Mouse (Mus musculus) T-helper 1 cell (primary cell): ENCODE results near the gene Eloa.
"Not testable (repeated sequence)": the region's sequence is repeated elsewhere in the genome, so short reads cannot be mapped to it uniquely, and the experiment has no call there.

Experiments
- in situ Hi-C: fragments of 300-600 bp; cut with MboI, MseI; formaldehyde crosslinking; loops from one replicate; pipeline ENCODE4 v1.15.1; 2025; ENCODE audit warnings: high pct_unique_total_duplicates

Eloa gene

DNA sequence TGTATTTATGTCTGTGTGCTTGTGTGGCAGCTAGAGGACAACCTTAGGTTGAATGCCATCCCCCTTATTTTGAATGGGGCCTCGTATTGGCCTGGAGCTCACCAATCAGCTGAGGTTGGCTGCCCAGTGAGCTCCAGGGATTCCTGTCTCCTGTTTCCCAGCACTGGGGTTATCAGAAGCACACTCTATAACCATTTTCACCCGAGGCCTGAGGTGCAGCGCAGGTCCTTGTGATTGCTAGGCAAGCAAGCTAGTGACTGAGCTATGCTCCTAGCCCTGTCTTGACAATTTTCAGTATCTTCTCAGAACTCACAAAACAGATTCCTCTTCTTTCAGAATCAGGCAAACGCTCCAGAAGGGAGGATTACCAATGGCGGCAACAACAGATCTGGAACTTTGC lies 37.0 kb downstream of the Eloa start:
- in situ Hi-C loops, result no loop called here

DNA sequence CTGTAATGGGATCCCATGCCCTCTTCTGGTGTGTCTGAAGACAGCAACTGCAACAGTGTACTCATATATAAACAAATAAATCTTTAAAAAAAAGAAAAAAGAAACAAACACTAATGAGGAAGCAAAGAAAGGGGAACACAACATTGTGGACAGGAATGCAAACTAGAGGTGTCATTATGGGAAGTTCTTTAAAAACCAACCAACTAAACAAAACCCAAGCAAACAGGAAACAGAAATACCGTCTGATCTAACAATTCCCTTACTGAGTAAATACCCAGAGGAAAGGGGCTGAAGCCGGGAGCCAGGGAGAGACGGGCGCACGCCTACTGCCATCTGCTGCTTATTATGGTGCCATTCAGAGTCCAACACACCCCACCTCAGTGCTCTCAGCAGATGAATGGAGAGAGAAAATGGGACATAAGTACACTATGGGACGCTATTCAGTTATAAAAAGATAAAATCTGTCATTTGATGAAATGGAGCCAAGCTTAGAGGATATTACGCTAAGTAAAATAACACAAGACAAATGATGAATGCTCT lies 40.0 kb downstream of the Eloa start:
- in situ Hi-C loops, result no loop called here

DNA sequence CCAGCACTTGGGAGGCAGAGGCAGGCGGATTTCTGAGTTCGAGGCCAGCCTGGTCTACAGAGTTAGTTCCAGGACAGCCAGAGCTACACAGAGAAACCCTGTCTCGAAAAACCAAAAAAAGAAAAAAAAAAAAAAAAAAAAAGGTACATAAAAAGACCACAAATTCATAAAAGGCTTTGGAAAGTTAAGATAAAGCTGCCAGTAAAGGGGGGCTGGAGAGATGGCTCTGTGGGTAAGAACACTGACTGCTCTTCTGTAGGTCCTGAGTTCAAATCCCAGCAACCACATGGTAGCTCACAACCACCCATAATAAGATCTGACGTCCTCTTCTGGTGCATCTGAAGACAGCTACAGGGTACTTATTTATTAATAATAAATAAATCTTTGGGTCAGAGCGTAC lies 41.3 kb downstream of the Eloa start:
- in situ Hi-C loops, result not testable (repeated sequence)

- in situ Hi-C loops, result no loop called here
Observed at GRCm38 (mm10) chr4:135976146-135976545, 45.4 kb downstream of the Eloa start.

DNA sequence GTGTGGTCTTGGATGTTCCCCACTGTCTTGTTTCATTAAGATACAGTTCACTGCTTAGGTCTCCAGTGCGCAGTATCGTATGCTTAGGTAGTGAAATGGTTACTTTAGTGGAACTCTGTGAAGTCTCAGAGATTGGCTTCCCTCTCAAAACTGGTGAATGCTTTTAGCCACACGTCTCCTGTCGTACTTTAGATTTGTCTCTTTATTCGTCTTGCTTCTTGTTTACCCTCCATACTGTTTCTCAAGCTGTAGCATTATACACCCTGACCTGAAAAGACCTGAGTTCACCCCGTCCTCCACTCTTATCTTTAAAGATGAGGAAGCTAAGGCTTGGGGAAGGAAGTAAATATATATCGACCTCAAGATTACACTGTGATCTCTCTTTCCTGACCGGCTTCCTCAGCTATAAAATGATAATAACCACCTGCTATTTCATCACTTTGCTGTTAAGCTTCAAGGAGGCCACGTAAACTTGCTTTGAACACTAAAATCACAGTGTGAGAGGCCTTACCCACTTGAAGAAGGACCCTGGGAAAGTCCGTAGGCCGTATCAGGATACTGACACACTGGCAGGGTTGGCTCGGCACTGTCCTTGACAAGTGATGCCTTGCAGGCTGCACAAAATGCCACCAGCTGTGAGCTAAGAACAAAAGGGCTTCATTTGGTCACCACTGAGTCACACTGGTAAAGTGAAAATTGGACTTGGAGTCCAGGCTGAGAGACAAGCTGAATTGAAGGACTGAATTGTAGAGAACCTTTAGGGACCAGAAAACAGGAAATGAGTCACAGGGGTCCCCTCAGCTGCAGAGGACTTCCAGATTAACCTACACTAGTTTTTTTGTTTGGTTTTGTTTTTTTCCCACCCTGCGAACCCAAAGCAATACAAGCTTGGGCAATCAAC lies 48.4 kb downstream of the Eloa start:
- in situ Hi-C loops, result no loop called here

DNA sequence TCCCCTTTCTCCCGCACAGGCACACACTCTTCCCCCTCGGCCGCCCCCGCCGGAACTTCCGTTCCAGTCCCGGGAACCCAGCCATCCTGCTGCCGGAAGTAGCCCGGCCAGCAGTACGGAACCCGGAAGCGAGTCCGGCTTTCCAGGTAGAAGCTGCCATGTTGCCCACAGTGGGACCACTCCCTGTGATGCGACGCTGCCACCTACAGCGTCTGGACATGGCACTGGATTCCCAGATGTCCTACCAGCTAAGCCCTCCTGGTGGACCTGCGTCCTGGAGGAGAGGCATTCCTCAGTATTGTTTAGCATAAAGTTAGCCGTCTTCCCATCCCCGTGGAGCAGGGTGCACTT lies 49.0 kb downstream of the Eloa start, which contains the start of gene Lypla2:
Gene Lypla2 (minus strand): TSS at position 71 of the 351 bp plus-strand sequence.
- in situ Hi-C loops, result no loop called here

DNA sequence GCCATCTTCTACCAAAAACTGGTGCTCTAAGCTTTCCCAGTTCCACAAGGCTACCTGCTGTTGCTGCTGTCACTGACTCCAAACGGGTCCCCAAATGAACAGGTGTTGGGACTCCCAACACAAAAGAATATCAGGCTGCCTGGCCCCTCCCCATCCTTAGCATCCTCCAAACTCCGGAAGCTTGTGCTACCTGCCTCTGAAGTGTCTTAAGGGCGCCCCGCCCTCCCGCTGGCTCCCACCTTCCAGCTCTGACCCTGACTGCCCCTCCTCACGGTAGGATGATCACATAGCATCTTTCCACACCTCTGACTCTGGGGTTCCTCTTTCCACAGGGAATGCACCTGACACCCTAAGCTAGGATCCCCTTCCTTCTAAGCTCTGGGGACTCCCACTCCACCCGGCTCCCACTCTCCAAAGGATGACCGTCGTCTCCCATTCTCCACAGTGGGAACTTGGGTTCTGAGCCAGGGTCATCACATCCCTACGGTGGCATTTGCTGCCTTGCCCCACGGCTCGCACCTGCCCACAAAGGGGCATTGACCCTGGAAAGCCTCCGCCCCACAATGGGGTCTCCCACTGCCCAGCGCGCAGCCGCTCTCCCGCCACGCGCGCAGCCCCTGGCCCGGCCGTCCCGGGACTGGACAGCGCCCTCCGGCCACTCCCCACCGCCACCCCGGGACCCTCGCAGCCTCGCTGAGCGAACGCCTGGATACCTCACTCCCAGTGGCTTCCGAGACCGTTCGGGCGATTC lies 49.6 kb downstream of the Eloa start:
- in situ Hi-C loops, result no loop called here

DNA sequence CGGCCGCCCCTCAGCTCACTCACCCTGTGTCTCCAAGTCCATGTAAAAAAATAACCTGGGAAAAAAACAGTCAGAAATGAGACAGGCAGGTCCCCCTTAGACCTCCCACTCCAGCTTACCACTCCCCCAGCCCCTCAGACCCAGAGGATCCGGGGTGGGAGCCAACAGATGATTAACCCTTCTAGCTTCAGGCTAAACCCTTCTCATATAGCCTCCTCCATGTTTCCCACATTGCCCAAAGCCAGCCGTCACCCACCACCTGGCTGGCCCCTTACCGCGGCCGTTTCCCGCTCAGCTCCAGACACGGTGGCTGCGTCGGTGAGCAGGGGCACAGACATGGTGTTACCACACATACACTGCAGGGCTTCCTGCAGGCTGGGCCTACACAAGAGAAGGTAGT lies 51.0 kb downstream of the Eloa start:
- in situ Hi-C loops, result no loop called here

DNA sequence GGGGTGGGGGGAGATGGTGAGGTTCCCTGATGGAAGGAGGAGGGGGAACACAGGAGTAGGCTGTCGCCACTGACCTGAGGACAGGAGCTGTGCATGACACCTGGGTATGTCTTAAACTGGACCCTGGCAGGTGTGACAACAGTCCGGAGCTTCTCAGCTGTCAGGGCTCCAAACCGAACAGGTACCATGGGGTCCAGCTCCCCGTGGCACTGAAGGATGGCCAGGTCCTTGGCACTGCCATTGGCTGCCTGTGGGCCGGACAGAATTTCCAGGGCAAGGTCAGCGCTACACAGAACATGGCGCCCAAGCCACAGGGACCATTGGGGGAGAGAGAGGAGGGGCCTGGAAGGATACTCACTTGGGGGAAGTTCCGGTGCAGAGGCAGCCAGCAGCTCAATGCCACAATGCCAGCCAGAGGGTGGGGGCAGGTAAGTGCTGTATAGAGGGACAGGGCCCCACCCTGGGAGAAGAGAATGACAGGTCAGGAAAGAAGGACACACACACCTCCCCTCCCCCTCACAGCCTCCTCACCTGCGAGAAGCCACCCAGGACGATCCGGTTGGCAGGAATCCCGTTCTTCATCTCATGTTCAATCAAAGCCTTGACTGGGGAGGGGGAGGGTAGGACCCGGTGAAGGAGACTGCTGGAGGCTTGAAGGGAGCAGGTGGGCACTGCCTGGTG lies 52.4 kb downstream of the Eloa start:
- in situ Hi-C loops, result no loop called here

- in situ Hi-C loops, result no loop called here
Observed at GRCm38 (mm10) chr4:135968271-135968869, 53.2 kb downstream of the Eloa start.

- in situ Hi-C loops, result no loop called here
Observed at GRCm38 (mm10) chr4:135967086-135967760, 54.3 kb downstream of the Eloa start.

GRCm38 (mm10) chr4:135966283-135966682 lies 55.3 kb downstream of the Eloa start:
- in situ Hi-C loops, result no loop called here

GRCm38 (mm10) chr4:135965113-135965512 lies 56.5 kb downstream of the Eloa start:
- in situ Hi-C loops, result no loop called here

DNA sequence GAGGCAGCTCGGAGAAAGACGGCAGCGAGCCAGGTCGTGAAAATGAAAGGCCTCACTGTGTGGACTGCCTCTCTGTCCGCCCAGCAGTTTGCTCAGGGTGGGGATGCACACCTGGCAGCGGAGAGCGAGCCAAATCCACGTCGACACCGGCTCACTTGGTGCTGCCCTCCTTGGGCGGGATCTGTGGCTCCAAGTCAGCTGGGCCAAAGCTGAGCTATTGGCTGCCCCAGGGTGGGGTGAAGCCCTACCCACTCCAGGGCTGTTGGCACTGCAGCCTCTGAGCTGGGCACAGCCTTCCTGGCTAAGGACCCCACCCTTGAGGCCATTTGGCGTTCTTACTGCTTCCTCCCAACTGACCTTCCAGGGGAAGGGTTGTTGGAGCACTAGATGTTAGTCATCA lies 57.1 kb downstream of the Eloa start:
- in situ Hi-C loops, result no loop called here

DNA sequence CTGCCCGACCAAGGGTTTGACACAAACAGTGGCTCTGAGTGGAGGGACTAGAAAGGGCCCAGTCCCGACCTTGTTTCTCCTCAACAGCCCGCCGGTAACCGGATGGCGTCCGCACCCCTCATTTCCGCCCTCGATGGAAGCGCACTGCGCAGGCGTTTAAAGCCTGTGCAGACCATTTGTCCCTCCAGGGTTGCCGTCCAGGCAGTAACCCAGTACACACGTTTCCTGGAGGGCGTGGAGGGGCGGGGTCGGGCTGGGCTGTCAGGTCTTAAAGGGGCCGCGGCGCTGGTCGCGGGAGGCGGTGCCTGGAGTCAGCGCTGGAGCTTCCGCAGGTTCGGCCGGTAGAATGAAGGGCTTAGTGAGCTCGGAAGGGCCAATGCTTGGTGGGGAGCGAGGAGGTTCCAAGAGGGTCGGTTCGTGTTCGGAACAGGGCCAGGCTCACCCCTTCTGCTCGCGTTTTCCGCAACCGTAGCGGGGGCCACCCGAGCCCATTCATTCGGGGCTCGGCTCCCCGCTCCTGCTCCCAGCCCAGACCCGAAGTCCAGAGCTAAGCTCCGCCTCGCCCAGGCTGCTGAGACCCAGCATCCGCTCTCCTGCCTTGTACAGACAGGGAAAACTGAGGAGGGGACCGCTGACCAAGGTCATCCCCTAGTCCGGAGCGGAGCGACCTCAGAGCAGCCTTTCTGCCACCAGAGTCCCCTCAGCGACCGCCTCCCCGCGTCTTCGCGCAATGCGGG lies 57.9 kb downstream of the Eloa start, which contains the start of gene Gale:
Gene Gale (plus strand): TSS at position 271 of the 737 bp plus-strand sequence.
- in situ Hi-C loops, result no loop called here

- in situ Hi-C loops, result no loop called here
Observed at GRCm38 (mm10) chr4:135962946-135963345, 58.6 kb downstream of the Eloa start.

DNA sequence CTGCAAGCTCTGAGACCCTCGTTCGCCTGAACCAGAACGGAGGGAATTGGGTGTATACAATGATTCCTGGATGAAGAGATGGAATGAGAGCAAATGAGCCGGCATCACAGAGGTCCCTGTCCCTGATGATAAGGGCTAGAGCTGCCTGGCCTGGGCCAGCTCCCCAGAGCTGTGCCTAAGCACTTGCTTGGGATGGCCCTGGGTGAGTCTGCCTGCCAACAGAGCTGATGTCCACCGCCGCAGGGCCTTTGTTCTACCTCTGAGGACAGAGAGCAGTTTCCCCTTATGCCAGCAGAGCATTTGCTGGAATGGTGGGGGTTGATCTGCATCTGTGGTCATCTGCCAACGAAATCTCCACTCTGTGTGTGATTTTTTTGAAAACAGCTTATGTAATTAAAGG lies 59.4 kb downstream of the Eloa start:
- in situ Hi-C loops, result no loop called here

GRCm38 (mm10) chr4:135961709-135962108 lies 59.9 kb downstream of the Eloa start:
- in situ Hi-C loops, result no loop called here

DNA sequence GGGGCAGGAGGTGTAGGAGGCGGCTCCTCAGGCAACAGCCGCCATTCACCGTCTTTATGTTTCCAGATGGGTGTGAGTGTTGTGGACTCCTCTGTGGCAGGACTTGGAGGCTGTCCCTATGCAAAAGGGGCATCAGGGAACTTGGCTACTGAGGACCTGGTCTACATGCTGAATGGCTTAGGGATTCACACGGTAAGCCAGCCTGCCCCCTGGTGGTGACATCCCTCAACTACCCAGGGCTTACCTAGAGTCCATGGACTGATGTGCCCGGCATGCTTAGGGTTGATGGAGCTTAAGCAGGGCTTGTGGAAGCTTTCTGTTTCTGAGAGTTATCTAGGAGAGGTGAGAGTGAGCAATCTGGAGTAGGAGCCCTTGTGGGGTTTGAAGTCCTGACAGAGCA lies 60.8 kb downstream of the Eloa start:
- in situ Hi-C loops, result no loop called here

DNA sequence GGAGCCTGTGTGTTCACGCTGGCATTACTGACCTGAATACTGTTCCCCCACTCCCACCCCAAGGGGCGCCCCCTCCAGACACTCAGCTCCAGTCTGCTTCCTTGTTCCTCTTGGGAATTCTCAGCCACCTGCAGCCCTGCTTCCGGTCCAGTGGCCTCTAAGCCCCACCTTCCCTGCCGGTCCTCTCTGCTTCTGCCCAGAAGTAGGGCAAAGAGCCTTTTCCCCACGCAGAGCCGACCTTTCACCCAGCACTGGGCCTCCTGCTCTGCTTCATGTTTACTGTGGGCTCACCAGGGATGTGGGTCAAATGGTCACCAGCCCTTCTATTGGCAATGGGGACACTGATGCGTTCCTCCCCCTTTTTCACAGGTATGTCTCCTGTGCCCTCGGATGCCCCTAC lies 63.2 kb downstream of the Eloa start:
- in situ Hi-C loops, result no loop called here
